Mouse (Mus musculus) myocyte (in vitro differentiated cells): Measurements from ENCODE around the gene Il1f8.

Source experiments
- E2F4 ChIP-seq: IDR thresholded peaks from one replicate; pipeline ENCODE4 v1.6.1; 2011; ENCODE audit warnings: mild to moderate bottlenecking, control low read depth, moderate library complexity; ENCODE audit not compliant: insufficient read depth
- POLR2A ChIP-seq: IDR thresholded peaks from one replicate; pipeline ENCODE4 v1.6.1; 2011; ENCODE audit warnings: low read depth, mild to moderate bottlenecking, control low read depth, moderate library complexity; ENCODE audit not compliant: insufficient read length
- TCF12 ChIP-seq: IDR thresholded peaks from one replicate; pipeline ENCODE4 v1.6.1; 2011; ENCODE audit warnings: mild to moderate bottlenecking, control low read depth; ENCODE audit not compliant: poor library complexity, insufficient read depth, severe bottlenecking
- TCF3 ChIP-seq: IDR thresholded peaks from one replicate; pipeline ENCODE4 v1.6.1; 2011; ENCODE audit warnings: low read depth, control low read depth; ENCODE audit not compliant: insufficient read length

DNA sequence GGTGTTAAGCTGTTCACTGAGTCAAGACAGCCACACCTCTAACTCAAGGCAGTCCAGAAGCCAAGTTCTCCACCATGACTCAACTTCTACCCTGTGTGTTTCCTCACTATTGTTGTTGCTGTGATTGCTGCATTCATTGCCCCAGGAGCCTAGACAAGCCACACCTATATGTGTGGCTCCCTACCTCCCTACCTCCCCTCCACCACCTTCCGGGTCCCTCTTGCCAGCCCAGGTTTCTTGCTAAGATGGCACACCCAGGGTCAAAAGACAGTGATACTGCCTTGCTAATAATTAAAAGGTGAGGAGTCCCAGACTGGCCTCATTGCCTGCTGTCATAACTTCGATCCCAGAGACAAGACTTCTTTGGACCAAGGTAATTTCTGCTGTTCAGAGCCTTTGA is at the start of gene Il1f8:
- no peak for TF ChIP-seq E2F4
- no peak for TF ChIP-seq POLR2A
- no peak for TF ChIP-seq TCF12
- TF ChIP-seq TCF3: no peak
